Mouse (Mus musculus) neural tube, embryonic 14.5 days (tissue): ENCODE results near the gene Cat. TPM values are rescaled to one million over a fixed set of nuclear protein-coding genes. Genes with fewer than 3 reads are reported as not detected.

ENCODE experiments used
- ATAC-seq: fragments of 200-750 bp; cut with Nextera tagmentation; 2 replicates; pipeline ENCODE4 v1.8.0; 2017; ENCODE audit warnings: low read depth, mild to moderate bottlenecking, moderate TSS enrichment, moderate library complexity
- H3K27ac ChIP-seq: fragments of 300-500 bp; sonication (generic); 2 replicates; pipeline ENCODE4 v1.5.1; 2014; ENCODE audit warnings: low read depth, mild to moderate bottlenecking, control low read depth, low read length, moderate library complexity, mixed read lengths
- H3K27me3 ChIP-seq: fragments of 300-500 bp; sonication (generic); 2 replicates; pipeline ENCODE4 v1.6.1; 2014; ENCODE audit warnings: low read length; ENCODE audit not compliant: control insufficient read depth, insufficient read depth
- H3K36me3 ChIP-seq: fragments of 300-500 bp; sonication (generic); 2 replicates; pipeline ENCODE4 v1.6.1; 2014; ENCODE audit warnings: low read length, mixed read lengths; ENCODE audit not compliant: control insufficient read depth, insufficient read depth
- H3K4me1 ChIP-seq: fragments of 300-500 bp; sonication (generic); 2 replicates; pipeline ENCODE4 v1.6.1; 2014; ENCODE audit warnings: low read length; ENCODE audit not compliant: control insufficient read depth, insufficient read depth
- H3K4me2 ChIP-seq: fragments of 300-500 bp; sonication (generic); 2 replicates; pipeline ENCODE4 v1.6.1; 2014; ENCODE audit warnings: mild to moderate bottlenecking, low read depth, low read length, control low read depth
- H3K4me3 ChIP-seq: fragments of 300-500 bp; sonication (generic); 2 replicates; pipeline ENCODE4 v1.5.1; 2014; ENCODE audit warnings: low read depth, low read length, control low read depth, mixed read lengths
- H3K9ac ChIP-seq: fragments of 300-500 bp; sonication (generic); replicated peaks from 2 replicates; pipeline ENCODE4 v1.6.1; 2014; ENCODE audit warnings: low read depth, mild to moderate bottlenecking, control low read depth, low read length, mixed read lengths
- H3K9me3 ChIP-seq: fragments of 300-500 bp; sonication (generic); 2 replicates; pipeline ENCODE4 v1.6.1; 2016; ENCODE audit warnings: low read length; ENCODE audit not compliant: control insufficient read depth
- WGBS: fragments of 180-500 bp; shearing (Covaris S2); extraction: QIAGEN DNeasy Blood & Tissue Kit; methylation state at CpG from one replicate; pipeline ENCODE4 v1.1.7; 2014; 5-methylcytosine and 5-hydroxymethylcytosine counted together
- polyA plus RNA-seq: library from polyadenylated mRNA; unstranded; fragments of >200 nt; fragmentation: Nextera tagmentation; extraction: Ambion mirVana; gene quantifications from 2 replicates; pipeline ENCODE4 v1.2.1, GENCODE M21; 2014

The Cat gene
- polyA plus RNA-seq, 1 experiment from 2014 or later, result 104 TPM

- Histone ChIP-seq H3K4me1 (peaks cover 9% of the 10 kb centered on the region), H3K4me3 (no peak overlapping the region), H3K9ac (no peak overlapping the region), H3K9me3 (no peaks in the 10 kb centered on the region), H3K27ac (no peak overlapping the region), H3K27me3 (no peaks in the 10 kb centered on the region), H3K36me3 (no peaks in the 10 kb centered on the region), H3K4me2 (no peak overlapping the region)
- ATAC-seq, result no peak
- WGBS, result 96% methylated on average over 4 of the region's 4 CpGs
These were observed 4.1 kb downstream of the Cat start for GRCm38 (mm10) chr2:103480871-103481270.

DNA sequence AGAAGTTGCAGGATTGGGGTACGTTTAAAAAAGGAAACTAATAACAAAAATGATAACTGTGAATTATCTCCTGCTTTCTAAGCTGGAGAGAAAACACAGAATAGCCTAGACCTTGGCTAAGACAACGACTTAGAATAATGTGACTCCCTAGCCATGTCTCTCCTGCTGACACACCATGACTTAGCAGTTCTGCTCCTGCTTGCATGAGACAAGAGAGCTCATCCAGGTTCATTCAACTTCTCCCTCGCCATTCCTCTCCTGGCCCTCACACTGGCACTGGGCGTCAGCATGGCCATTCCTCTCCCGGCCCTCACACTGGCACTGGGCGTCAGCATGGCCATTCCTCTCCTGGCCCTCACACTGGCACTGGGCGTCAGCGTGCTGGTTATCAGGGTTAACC lies 4.7 kb downstream of the Cat start:
- Histone ChIP-seq H3K4me2 (no peak overlapping the region), H3K27me3 (no peaks in the 10 kb centered on the region), H3K36me3 (peaks cover 4% of the 10 kb centered on the region; the same call in 1 of the 2 replicates), H3K27ac (no peak overlapping the region), H3K9me3 (no peaks in the 10 kb centered on the region), H3K9ac (no peak overlapping the region), H3K4me3 (no peak overlapping the region), H3K4me1 (peaks cover 9% of the 10 kb centered on the region)
- WGBS, result 91% methylated on average over 8 of the region's 8 CpGs
- ATAC-seq, result no peak

GRCm38 (mm10) chr2:103478326-103478725 lies 6.6 kb downstream of the Cat start:
- Histone ChIP-seq H3K4me2 (no peak overlapping the region), H3K9ac (no peak overlapping the region), H3K4me1 (no peaks in the 10 kb centered on the region; the same call in none of the 2 replicates), H3K36me3 (peaks cover 7% of the 10 kb centered on the region; the same call in 1 of the 2 replicates), H3K27ac (no peak overlapping the region), H3K9me3 (no peaks in the 10 kb centered on the region), H3K27me3 (no peaks in the 10 kb centered on the region), H3K4me3 (no peak overlapping the region)
- ATAC-seq, result no peak
- WGBS, result 97% methylated on average over 3 of the region's 3 CpGs

- ATAC-seq, result no peak
- no peak overlapping the region for H3K27ac ChIP-seq
- no peaks in the 10 kb centered on the region; the same call in 1 of the 2 replicates for H3K4me1 ChIP-seq
- H3K4me2 ChIP-seq, result no peak overlapping the region
- peaks cover 13% of the 10 kb centered on the region; the same call in 1 of the 2 replicates for H3K36me3 ChIP-seq
- H3K4me3 ChIP-seq, result no peak overlapping the region
- H3K27me3 ChIP-seq, result no peaks in the 10 kb centered on the region
- 87% methylated on average over 4 of the region's 4 CpGs for WGBS
- no peak overlapping the region for H3K9ac ChIP-seq
- H3K9me3 ChIP-seq, result no peaks in the 10 kb centered on the region
These were observed 7.5 kb downstream of the Cat start for GRCm38 (mm10) chr2:103477456-103477855.

GRCm38 (mm10) chr2:103476657-103477056 lies 8.3 kb downstream of the Cat start:
- Histone ChIP-seq H3K4me1 (no peaks in the 10 kb centered on the region; the same call in 1 of the 2 replicates), H3K27ac (no peak overlapping the region), H3K27me3 (no peaks in the 10 kb centered on the region), H3K9me3 (no peaks in the 10 kb centered on the region), H3K4me3 (no peak overlapping the region), H3K36me3 (peaks cover 14% of the 10 kb centered on the region), H3K4me2 (no peak overlapping the region), H3K9ac (no peak overlapping the region)
- ATAC-seq, result no peak
- 88% methylated on average over 11 of the region's 11 CpGs for WGBS

GRCm38 (mm10) chr2:103476180-103476579 lies 8.8 kb downstream of the Cat start:
- no peak overlapping the region for H3K4me2 ChIP-seq
- no peak overlapping the region for H3K27ac ChIP-seq
- ATAC-seq, result no peak
- no peak overlapping the region for H3K4me3 ChIP-seq
- no peaks in the 10 kb centered on the region for H3K9me3 ChIP-seq
- no peak overlapping the region for H3K9ac ChIP-seq
- H3K36me3 ChIP-seq, result peaks cover 14% of the 10 kb centered on the region
- WGBS, result 96% methylated on average over 2 of the region's 2 CpGs
- no peaks in the 10 kb centered on the region for H3K27me3 ChIP-seq
- no peaks in the 10 kb centered on the region for H3K4me1 ChIP-seq

DNA sequence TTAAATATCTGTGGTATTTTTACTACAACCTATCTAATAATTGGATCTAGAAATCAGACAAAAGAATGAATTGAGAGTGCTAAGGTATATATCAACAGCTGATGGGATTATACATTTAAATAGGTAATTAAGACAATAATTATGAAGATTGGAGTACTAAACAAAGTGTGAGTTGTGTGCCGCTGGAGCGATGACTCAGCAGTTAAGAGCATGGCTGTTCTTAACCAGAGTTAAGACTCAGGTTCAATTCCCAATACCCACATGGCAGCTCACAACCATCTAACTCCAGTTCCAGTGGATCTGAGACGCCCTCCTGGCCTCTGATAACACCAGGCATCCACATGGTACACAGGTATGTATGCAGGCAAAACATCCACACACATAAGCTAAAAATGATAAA lies 11.6 kb downstream of the Cat start:
- Histone ChIP-seq H3K4me3 (no peak overlapping the region), H3K27me3 (no peaks in the 10 kb centered on the region), H3K9me3 (no peaks in the 10 kb centered on the region), H3K4me1 (no peaks in the 10 kb centered on the region), H3K36me3 (peaks cover 24% of the 10 kb centered on the region), H3K9ac (no peak overlapping the region), H3K4me2 (no peak overlapping the region), H3K27ac (no peak overlapping the region)
- ATAC-seq, result no peak
- 97% methylated on average over 3 of the region's 3 CpGs for WGBS

- ATAC-seq, result no peak
- Histone ChIP-seq H3K9me3 (no peaks in the 10 kb centered on the region), H3K36me3 (peaks cover 32% of the 10 kb centered on the region), H3K4me2 (no peak overlapping the region), H3K9ac (no peak overlapping the region), H3K27ac (no peak overlapping the region), H3K27me3 (no peaks in the 10 kb centered on the region), H3K4me1 (no peaks in the 10 kb centered on the region), H3K4me3 (no peak overlapping the region)
- WGBS, result 91% methylated on average over 10 of the region's 10 CpGs
These were observed 17.9 kb downstream of the Cat start for GRCm38 (mm10) chr2:103466984-103467588.

GRCm38 (mm10) chr2:103466272-103466671 lies 18.7 kb downstream of the Cat start:
- H3K27me3 ChIP-seq, result no peaks in the 10 kb centered on the region
- H3K9me3 ChIP-seq, result no peaks in the 10 kb centered on the region
- H3K4me3 ChIP-seq, result no peak overlapping the region
- no peak overlapping the region for H3K4me2 ChIP-seq
- WGBS, result 92% methylated on average over 3 of the region's 3 CpGs
- no peak for ATAC-seq
- H3K36me3 ChIP-seq, result peaks cover 32% of the 10 kb centered on the region
- no peak overlapping the region for H3K27ac ChIP-seq
- no peak overlapping the region for H3K9ac ChIP-seq
- no peaks in the 10 kb centered on the region for H3K4me1 ChIP-seq
